Mouse (Mus musculus) olfactory bulb, adult 2 months (tissue): ENCODE results near the gene Efna2.

ENCODE experiments used
- CTCF ChIP-seq: fragments of 200-500 bp; IDR thresholded peaks from 2 replicates; pipeline ENCODE4 v1.5.1; 2012; ENCODE audit warnings: low read depth, mild to moderate bottlenecking, low read length, moderate library complexity; ENCODE audit not compliant: insufficient read depth
- POLR2A ChIP-seq: fragments of 200-500 bp; IDR thresholded peaks from 2 replicates; pipeline ENCODE4 v1.6.1; 2012; ENCODE audit warnings: mild to moderate bottlenecking, low read depth, low read length, moderate library complexity; ENCODE audit not compliant: insufficient read depth

GRCm38 (mm10) chr10:80226071-80226415, 46.8 kb downstream of the Efna2 start:
- TF ChIP-seq POLR2A (no peak), CTCF (no peak)
